Mouse (Mus musculus): Measurements from ENCODE around the gene Fbln1. TPM values are rescaled to one million over a fixed set of nuclear protein-coding genes. Genes with fewer than 3 reads are reported as not detected.

Gene Fbln1
- total and polyA plus RNA-seq, 2 experiments from 2014 or later = 50.9 to 60.3 TPM

- TF ChIP-seq CTCF (IDR thresholded peaks at IDR 0.05; ENCODE audit: low read depth) = no peak
- DNase-seq = no peak
Measured at GRCm38 (mm10) chr15:85334234-85334633, 128.5 kb downstream of the Fbln1 start.

GRCm38 (mm10) chr15:85335671-85336300, 130.0 kb downstream of the Fbln1 start, which contains the start of gene Atxn10:
Gene Atxn10 (plus strand): TSS chr15:85336245.
- ATAC-seq = no peak
- 13% methylated on average over 10 of the region's 19 CpGs for WGBS
- no peak for TF ChIP-seq CTCF (IDR thresholded peaks at IDR 0.05; ENCODE audit: low read depth)
- Histone ChIP-seq H3K4me2 (ENCODE audit: low read depth) (peak within 1 kb of the TSS; percentile 76), H3K27me3 (ENCODE audit: insufficient read depth, low read length) (no peaks in the 10 kb centered on the region), H3K27ac (ENCODE audit: low read depth, low read length) (peak within 1 kb of the TSS; percentile 99), H3K4me3 (ENCODE audit: low read depth, low read length) (peak within 1 kb of the TSS; percentile 68), H3K4me1 (ENCODE audit: insufficient read depth) (peaks cover 16% of the 10 kb centered on the region), H3K9ac (peak within 1 kb of the TSS; percentile 92), H3K36me3 (ENCODE audit: insufficient read depth) (no peaks in the 10 kb centered on the region), H3K9me3 (ENCODE audit: low read length) (no peaks in the 10 kb centered on the region)
- no peak for DNase-seq

More at GRCm38 (mm10) chr15:85334234-85334633, 128.5 kb downstream of the Fbln1 start:
- no peak for ATAC-seq
- WGBS = 62% methylated on average over 3 of the region's 3 CpGs
- Histone ChIP-seq H3K9ac (no peak overlapping the region), H3K9me3 (ENCODE audit: low read length) (no peaks in the 10 kb centered on the region), H3K4me1 (ENCODE audit: insufficient read depth) (peaks cover 16% of the 10 kb centered on the region), H3K4me3 (ENCODE audit: low read depth, low read length) (no peak overlapping the region), H3K27ac (ENCODE audit: low read depth, low read length) (no peak overlapping the region), H3K27me3 (ENCODE audit: insufficient read depth, low read length) (no peaks in the 10 kb centered on the region), H3K36me3 (ENCODE audit: insufficient read depth) (no peaks in the 10 kb centered on the region), H3K4me2 (ENCODE audit: low read depth) (no peak overlapping the region)

Other genes with a start within 250 kb of the Fbln1 start
- 99.6 and 112 TPM in 2 replicates for gene 5031439G07Rik, start 217.4 kb upstream of the Fbln1 start, total RNA-seq (2014; rRNA removed)
- gene 5031439G07Rik, start 217.4 kb upstream of the Fbln1 start, polyA plus RNA-seq (2015; fragmentation: Nextera tagmentation; extraction: Ambion mirVana) = 27.4 and 28.9 TPM in 2 replicates
- 1.1 and 2.2 TPM in 2 replicates for gene Upk3a, start 188.8 kb upstream of the Fbln1 start, total RNA-seq (2014; rRNA removed)
- gene Upk3a, start 188.8 kb upstream of the Fbln1 start, polyA plus RNA-seq (2015; fragmentation: Nextera tagmentation; extraction: Ambion mirVana) = 1.3 and 1.4 TPM in 2 replicates
- 27.9 and 32.8 TPM in 2 replicates for gene Fam118a, start 177.0 kb upstream of the Fbln1 start, total RNA-seq (2014; rRNA removed)
- 27.2 and 30.6 TPM in 2 replicates for gene Fam118a, start 177.0 kb upstream of the Fbln1 start, polyA plus RNA-seq (2015; fragmentation: Nextera tagmentation; extraction: Ambion mirVana)
- 0.08 and 0.43 TPM in 2 replicates for gene Smc1b, start 74.0 kb upstream of the Fbln1 start, total RNA-seq (2014; rRNA removed)
- gene Smc1b, start 74.0 kb upstream of the Fbln1 start, polyA plus RNA-seq (2015; fragmentation: Nextera tagmentation; extraction: Ambion mirVana) = 0.19 TPM in 2 replicates
- 0.48 and 0.69 TPM in 2 replicates for gene Ribc2, start 73.9 kb upstream of the Fbln1 start, total RNA-seq (2014; rRNA removed)
- gene Ribc2, start 73.9 kb upstream of the Fbln1 start, polyA plus RNA-seq (2015; fragmentation: Nextera tagmentation; extraction: Ambion mirVana) = 0.28 and 0.70 TPM in 2 replicates
- 294 and 311 TPM in 2 replicates for gene Atxn10, start 130.3 kb downstream of the Fbln1 start, total RNA-seq (2014; rRNA removed)
- 498 and 536 TPM in 2 replicates for gene Atxn10, start 130.3 kb downstream of the Fbln1 start, polyA plus RNA-seq (2015; fragmentation: Nextera tagmentation; extraction: Ambion mirVana)